Mouse (Mus musculus): ENCODE data around the gene Snx29.
"Not testable (repeated sequence)": the region's sequence is repeated elsewhere in the genome, so short reads cannot be mapped to it uniquely, and the experiment has no call there.

The Snx29 gene

GRCm38 (mm10) chr16:11406622-11407021 is 83.9 kb downstream of the Snx29 start:
- in situ Hi-C loops (cut with MseI, MboI): no loop called here

- in situ Hi-C loops (cut with MseI, MboI): no loop called here
Measured at GRCm38 (mm10) chr16:11407932-11408620, 85.4 kb downstream of the Snx29 start.

GRCm38 (mm10) chr16:11408726-11409125 is 86.0 kb downstream of the Snx29 start:
- in situ Hi-C loops (cut with MseI, MboI): no loop called here

GRCm38 (mm10) chr16:11414631-11415030 is 91.9 kb downstream of the Snx29 start:
- in situ Hi-C loops (cut with MseI, MboI): loop anchor here in 1 of 2 experiments (10.0 kb wide), 1 partner anchor 110 kb away; no protein-coding TSS in a partner anchor

GRCm38 (mm10) chr16:11418183-11418588 is 95.5 kb downstream of the Snx29 start:
- in situ Hi-C loops (cut with MseI, MboI): loop anchor here in 1 of 2 experiments (10.0 kb wide), 1 partner anchor 113 kb away; no protein-coding TSS in a partner anchor

GRCm38 (mm10) chr16:11420311-11421080 is 97.8 kb downstream of the Snx29 start:
- in situ Hi-C loops (cut with MseI, MboI): no loop called here

GRCm38 (mm10) chr16:11422165-11422564 is 99.5 kb downstream of the Snx29 start:
- in situ Hi-C loops (cut with MseI, MboI): no loop called here

GRCm38 (mm10) chr16:11422889-11423610 is 100.3 kb downstream of the Snx29 start:
- in situ Hi-C loops (cut with MseI, MboI): no loop called here

GRCm38 (mm10) chr16:11423611-11424297 is 101.0 kb downstream of the Snx29 start:
- in situ Hi-C loops (cut with MseI, MboI): not testable (repeated sequence)

- in situ Hi-C loops (cut with MseI, MboI): no loop called here
Measured at GRCm38 (mm10) chr16:11424568-11425145, 101.9 kb downstream of the Snx29 start.

GRCm38 (mm10) chr16:11425279-11425678 is 102.6 kb downstream of the Snx29 start:
- in situ Hi-C loops (cut with MseI, MboI): no loop called here

GRCm38 (mm10) chr16:11426810-11427537 is 104.3 kb downstream of the Snx29 start:
- in situ Hi-C loops (cut with MseI, MboI): no loop called here

- in situ Hi-C loops (cut with MseI, MboI): no loop called here
Measured at GRCm38 (mm10) chr16:11429784-11430183, 107.1 kb downstream of the Snx29 start.

GRCm38 (mm10) chr16:11430520-11430919 is 107.8 kb downstream of the Snx29 start:
- in situ Hi-C loops (cut with MseI, MboI): no loop called here

- in situ Hi-C loops (cut with MseI, MboI): no loop called here
Measured at GRCm38 (mm10) chr16:11433779-11434178, 111.1 kb downstream of the Snx29 start.

GRCm38 (mm10) chr16:11437641-11438040 is 114.9 kb downstream of the Snx29 start:
- in situ Hi-C loops (cut with MseI, MboI): no loop called here

GRCm38 (mm10) chr16:11439417-11439816 is 116.7 kb downstream of the Snx29 start:
- in situ Hi-C loops (cut with MseI, MboI): no loop called here

GRCm38 (mm10) chr16:11441616-11442015 is 118.9 kb downstream of the Snx29 start:
- in situ Hi-C loops (cut with MseI, MboI): no loop called here

GRCm38 (mm10) chr16:11442534-11442933 is 119.8 kb downstream of the Snx29 start:
- in situ Hi-C loops (cut with MseI, MboI): no loop called here

GRCm38 (mm10) chr16:11444626-11445025 is 121.9 kb downstream of the Snx29 start:
- in situ Hi-C loops (cut with MseI, MboI): no loop called here

- in situ Hi-C loops (cut with MseI, MboI): no loop called here
Measured at GRCm38 (mm10) chr16:11446977-11447376, 124.3 kb downstream of the Snx29 start.
